Mouse (Mus musculus): ENCODE results near the gene Zfp14.

Zfp14 gene

GRCm38 (mm10) chr7:30050882-30051548, at the start of gene Zfp14:
Zfp14 (minus strand) TSS chr7:30051380.
- DNase-seq (ENCODE audit: low spot score), result peak; percentile 86

GRCm38 (mm10) chr7:30099297-30099696, 48.1 kb upstream of the Zfp14 start:
- DNase-seq (ENCODE audit: low spot score), result no peak

GRCm38 (mm10) chr7:30095551-30096125, 44.5 kb upstream of the Zfp14 start:
- DNase-seq (ENCODE audit: low spot score), result no peak

GRCm38 (mm10) chr7:30094646-30095429, 43.7 kb upstream of the Zfp14 start, which contains the start of gene Zfp260:
Zfp260 (plus strand) TSS chr7:30094777.
- DNase-seq (ENCODE audit: low spot score), result peak; percentile 85

GRCm38 (mm10) chr7:30093918-30094415, 42.8 kb upstream of the Zfp14 start:
- no peak for DNase-seq (ENCODE audit: low spot score)

GRCm38 (mm10) chr7:30092666-30093065, 41.5 kb upstream of the Zfp14 start:
- no peak for DNase-seq (ENCODE audit: low spot score)

- DNase-seq (ENCODE audit: low spot score), result no peak
Measured at GRCm38 (mm10) chr7:30090970-30091585, 39.9 kb upstream of the Zfp14 start.

- peak; percentile 90 for DNase-seq (ENCODE audit: low spot score)
Measured at GRCm38 (mm10) chr7:30090092-30090969, 39.2 kb upstream of the Zfp14 start, which contains the start of the genes Gm26920 and Zfp566. Gm26920 (minus strand) TSS chr7:30090410. Zfp566 (minus strand) TSS chr7:30090527.

- no peak for DNase-seq (ENCODE audit: low spot score)
Measured at GRCm38 (mm10) chr7:30089405-30089804, 38.2 kb upstream of the Zfp14 start.

- DNase-seq (ENCODE audit: low spot score), result no peak
Measured at GRCm38 (mm10) chr7:30086524-30086923, 35.3 kb upstream of the Zfp14 start.

GRCm38 (mm10) chr7:30072146-30073028, 21.2 kb upstream of the Zfp14 start, which contains the start of gene Zfp82:
Zfp82 (minus strand) TSS chr7:30072900.
- DNase-seq (ENCODE audit: low spot score), result peak; percentile 73

GRCm38 (mm10) chr7:30064622-30065021, 13.4 kb upstream of the Zfp14 start:
- no peak for DNase-seq (ENCODE audit: low spot score)

- DNase-seq (ENCODE audit: low spot score), result no peak
Measured at GRCm38 (mm10) chr7:30062478-30062877, 11.3 kb upstream of the Zfp14 start.

- DNase-seq (ENCODE audit: low spot score), result no peak
Measured at GRCm38 (mm10) chr7:30060341-30060740, 9.2 kb upstream of the Zfp14 start.

GRCm38 (mm10) chr7:30053591-30053990, 2.4 kb upstream of the Zfp14 start:
- no peak for DNase-seq (ENCODE audit: low spot score)

- no peak for DNase-seq (ENCODE audit: low spot score)
Measured at GRCm38 (mm10) chr7:30048126-30048525, 3.1 kb downstream of the Zfp14 start.

GRCm38 (mm10) chr7:30044354-30044753, 6.8 kb downstream of the Zfp14 start:
- no peak for DNase-seq (ENCODE audit: low spot score)

- no peak for DNase-seq (ENCODE audit: low spot score)
Measured at GRCm38 (mm10) chr7:30034331-30034730, 16.8 kb downstream of the Zfp14 start.

GRCm38 (mm10) chr7:30031379-30031778, 19.8 kb downstream of the Zfp14 start:
- no peak for DNase-seq (ENCODE audit: low spot score)

- DNase-seq (ENCODE audit: low spot score), result no peak
Measured at GRCm38 (mm10) chr7:30030677-30031076, 20.5 kb downstream of the Zfp14 start.
